Mouse (Mus musculus) testis, adult 2 months (tissue): ENCODE measurements around the gene Optc.

Source experiments
- CTCF ChIP-seq: fragments of 200-500 bp; IDR thresholded peaks from 2 replicates; pipeline ENCODE4 v1.5.1; 2012; ENCODE audit warnings: low read depth, mild to moderate bottlenecking, inconsistent platforms, low read length, moderate library complexity; ENCODE audit not compliant: control insufficient read depth, insufficient read depth, insufficient replicate concordance
- POLR2A ChIP-seq: fragments of 200-500 bp; IDR thresholded peaks from 2 replicates; pipeline ENCODE4 v1.6.1; 2012; ENCODE audit warnings: low read depth, mild to moderate bottlenecking, inconsistent platforms, low read length, moderate library complexity; ENCODE audit not compliant: control insufficient read depth

DNA sequence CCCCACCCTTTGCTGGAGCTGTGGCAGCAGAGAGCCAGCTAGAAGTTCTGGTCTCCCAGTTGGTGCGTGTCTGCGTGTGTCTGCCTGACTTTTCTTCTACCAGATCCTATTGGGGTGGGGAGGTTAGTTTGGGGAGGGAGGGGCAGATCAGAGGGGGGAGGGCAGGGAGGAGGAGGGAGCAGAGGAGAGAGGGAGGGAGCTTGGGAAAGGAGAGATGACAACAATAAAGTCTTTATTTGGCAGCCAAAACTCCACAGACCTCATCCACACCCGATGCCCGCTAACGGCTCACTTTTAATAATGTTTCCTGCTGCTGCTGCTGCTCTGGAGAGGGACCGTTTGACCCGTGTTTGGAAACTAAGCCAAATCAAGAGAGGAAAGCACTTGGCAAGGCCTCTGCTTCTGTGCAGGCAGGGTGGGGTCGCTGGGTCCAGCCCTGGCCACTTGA is 13.5 kb upstream of the Optc start, which contains the start of gene Prelp:
- TF ChIP-seq CTCF (no peak), POLR2A (no peak)
